Mouse (Mus musculus) pancreas, adult 10 weeks (tissue): ENCODE measurements around the gene Ndufa1. TPM values are rescaled to one million over a fixed set of nuclear protein-coding genes. Genes with fewer than 3 reads are reported as not detected.

Experiments used
- polyA plus RNA-seq: library from polyadenylated mRNA; stranded (reverse); fragments of 350-450 nt; fragmentation: Illumina TruSeq; extraction: RNeasy Lipid Tissue Mini Kit (QIAGEN cat#74804); gene quantifications from one replicate; pipeline ENCODE4 v1.2.3, GENCODE M21; 2015; ENCODE audit warnings: low read depth, low replicate concordance; ENCODE audit not compliant: insufficient read depth

Gene Ndufa1
- 85.0 TPM for polyA plus RNA-seq

DNA sequence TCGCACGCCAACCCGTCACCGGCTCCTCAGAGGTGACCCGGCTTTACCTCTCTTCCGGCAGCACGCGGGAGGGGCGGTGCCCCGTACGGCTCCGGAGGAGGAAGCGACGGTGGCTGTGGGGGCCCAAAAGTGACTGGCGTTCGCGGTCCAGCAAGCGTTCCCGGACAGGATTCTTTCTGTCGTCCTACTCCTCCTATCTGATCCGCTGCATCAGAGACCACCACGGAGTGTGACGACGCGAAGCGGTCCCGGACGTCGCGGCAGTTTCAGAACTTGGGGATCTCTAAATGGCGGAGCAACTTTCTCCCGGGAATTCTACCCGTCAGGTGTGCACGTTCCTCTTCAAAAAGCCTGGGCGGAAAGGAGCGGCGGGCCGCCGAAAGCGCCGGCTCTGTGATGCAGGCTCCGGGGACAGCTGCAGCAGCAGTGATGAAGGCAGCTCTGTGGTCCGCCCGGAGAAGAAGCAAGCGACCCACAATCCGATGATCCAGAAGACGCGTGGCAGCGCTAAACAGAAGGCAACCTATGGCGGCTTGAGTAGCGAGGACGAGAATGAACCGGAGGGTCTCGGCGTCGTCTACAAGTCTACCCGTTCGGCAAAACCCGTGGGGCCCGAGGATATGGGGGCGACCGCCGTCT, at the start of gene Ndufa1, which contains the start of gene Rnf113a1:
Gene Ndufa1 (minus strand): TSS at position 59 of the 639 bp plus-strand sequence.
Gene Rnf113a1 (plus strand): TSS at position 141 of the 639 bp plus-strand sequence.

DNA sequence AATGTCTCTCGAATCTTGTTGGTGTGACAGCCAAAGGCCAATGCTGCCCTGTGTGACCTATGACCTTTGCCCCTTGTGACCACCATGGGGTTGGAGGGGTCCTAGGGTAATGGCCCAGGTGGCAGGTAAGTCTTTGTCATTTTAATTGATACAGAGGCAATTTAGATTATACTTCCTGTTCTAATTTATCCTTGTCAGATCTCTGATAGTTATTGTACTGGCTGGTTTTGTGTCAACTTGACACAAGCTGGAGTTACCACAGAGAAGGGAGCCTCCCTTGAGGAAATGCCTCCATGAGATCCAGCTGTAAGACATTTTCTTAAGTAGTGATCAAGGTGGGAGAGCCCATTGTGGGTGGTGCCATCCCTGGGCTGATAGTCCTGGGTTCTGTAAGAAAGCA, 31.2 kb upstream of the Ndufa1 start, which contains the start of gene Rhox1:
Gene Rhox1 (minus strand): TSS at position 101 of the 400 bp plus-strand sequence.

DNA sequence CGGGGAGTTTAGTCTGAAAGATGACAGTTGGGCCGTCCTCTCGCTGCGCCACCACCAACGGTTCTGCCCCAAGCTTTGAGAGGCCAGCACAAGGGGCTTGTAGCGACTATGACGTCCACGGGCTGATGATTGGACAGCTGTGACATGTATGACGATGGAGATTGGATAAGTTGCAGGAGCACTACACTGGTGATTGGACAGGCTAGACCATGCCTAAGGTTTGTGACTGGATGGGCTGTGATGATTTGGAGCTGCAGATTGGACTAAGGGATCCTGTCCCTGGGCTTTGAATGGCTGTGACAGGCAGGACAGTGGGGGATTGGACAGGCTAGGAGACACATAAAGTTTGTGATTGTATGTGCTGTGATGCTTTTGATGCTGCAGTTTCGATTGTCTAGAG, 20.0 kb upstream of the Ndufa1 start, which contains the start of gene Gm9:
Gene Gm9 (minus strand): TSS at position 101 of the 400 bp plus-strand sequence.

DNA sequence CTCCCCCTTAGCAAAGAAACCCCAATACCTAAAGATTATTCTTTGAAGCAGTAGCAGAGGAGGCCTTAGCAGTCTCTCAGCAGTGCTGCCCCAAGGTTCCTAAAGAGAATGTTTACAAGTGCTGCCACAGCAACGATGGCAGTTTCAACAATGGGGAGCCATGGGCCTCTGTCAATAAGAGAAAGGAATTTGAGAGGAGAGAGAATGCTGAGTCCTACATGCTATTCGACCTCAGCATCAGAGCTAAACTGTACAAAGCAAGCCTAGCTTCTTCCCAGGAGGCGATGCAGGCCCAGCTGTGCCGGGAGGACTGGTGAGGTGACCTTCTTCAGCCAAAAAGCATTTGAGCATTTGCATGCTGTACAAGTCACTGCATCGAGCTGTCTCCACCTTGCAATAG, 22.2 kb downstream of the Ndufa1 start, which contains the start of gene Akap14:
Gene Akap14 (minus strand): TSS at position 101 of the 400 bp plus-strand sequence.

Other genes starting within 250 kb of the Ndufa1 start
- 2.0 TPM for gene Sept6, start 199.4 kb downstream of the Ndufa1 start, polyA plus RNA-seq
- not detected for gene Sowahd, start 142.3 kb downstream of the Ndufa1 start, polyA plus RNA-seq
- 264 TPM for gene Rpl39, start 105.8 kb downstream of the Ndufa1 start, polyA plus RNA-seq
- 10.2 TPM for gene Upf3b, start 80.8 kb downstream of the Ndufa1 start, polyA plus RNA-seq
- 2.3 TPM for gene Nkap, start 64.4 kb downstream of the Ndufa1 start, polyA plus RNA-seq
- gene Akap14, start 22.3 kb downstream of the Ndufa1 start, polyA plus RNA-seq, result not detected
- gene Rnf113a1, start 82 bp upstream of the Ndufa1 start, polyA plus RNA-seq, result 1.2 TPM
- gene Gm9, start 19.9 kb upstream of the Ndufa1 start, polyA plus RNA-seq, result not detected
- gene Rhox1, start 31.1 kb upstream of the Ndufa1 start, polyA plus RNA-seq, result not detected
- gene Rhox2a, start 53.8 kb upstream of the Ndufa1 start, polyA plus RNA-seq, result not detected
- not detected for gene Rhox3a, start 58.8 kb upstream of the Ndufa1 start, polyA plus RNA-seq
- gene Rhox4a, start 74.2 kb upstream of the Ndufa1 start, polyA plus RNA-seq, result not detected
- not detected for gene Rhox3a2, start 188.9 kb upstream of the Ndufa1 start, polyA plus RNA-seq
- not detected for gene Rhox4a2, start 199.7 kb upstream of the Ndufa1 start, polyA plus RNA-seq
- not detected for gene Rhox2b, start 220.9 kb upstream of the Ndufa1 start, polyA plus RNA-seq
- gene Rhox4b, start 241.3 kb upstream of the Ndufa1 start, polyA plus RNA-seq, result not detected